Mouse (Mus musculus): Measurements from ENCODE around the gene Fgf18.
A peak's percentile ranks its signal among the peaks of the same experiment; 100 is the strongest.

Gene Fgf18

DNA sequence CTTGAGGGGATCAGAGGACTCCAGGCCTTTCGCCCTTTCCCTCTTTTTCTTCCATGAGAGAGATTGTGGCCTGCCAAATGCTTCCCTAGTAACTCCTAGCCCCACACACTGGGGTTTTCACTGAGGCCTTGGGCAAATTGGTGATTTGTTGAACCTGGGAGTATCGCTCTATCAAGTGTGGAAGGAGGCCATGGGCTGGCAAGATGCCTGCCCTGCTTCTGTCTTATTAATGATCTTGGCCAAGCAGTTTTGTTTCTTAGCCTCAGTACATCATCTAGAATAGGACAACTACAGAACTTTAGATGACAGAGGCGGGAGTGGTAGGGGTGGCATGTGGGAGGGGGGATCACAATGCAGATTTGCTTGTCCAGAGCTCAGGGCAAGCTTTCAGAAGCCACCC is 31.4 kb downstream of the Fgf18 start:
- DNase-seq (ENCODE audit: low spot score in 2 of 2), result no peak

DNA sequence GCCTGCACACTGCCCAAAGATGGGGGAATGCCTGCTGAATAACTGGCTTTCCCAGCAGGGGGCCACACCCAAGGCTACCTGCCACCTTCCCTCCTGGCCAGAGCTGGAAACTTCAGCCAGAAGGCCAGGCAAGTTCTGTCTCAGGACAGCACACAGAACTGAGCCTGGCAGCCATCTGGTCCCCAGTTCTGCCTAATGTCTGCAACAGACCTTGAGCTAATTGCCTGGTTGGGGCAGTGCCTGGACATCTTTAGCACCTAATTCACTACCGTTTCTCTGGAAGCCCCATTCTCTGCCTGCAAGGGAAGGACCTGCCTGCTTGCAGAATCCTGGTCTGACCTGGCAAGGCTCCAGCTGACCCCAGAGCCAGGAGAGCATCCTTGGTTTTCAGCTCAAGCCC is 34.8 kb downstream of the Fgf18 start:
- DNase-seq (ENCODE audit: low spot score in 2 of 2), result no peak

DNA sequence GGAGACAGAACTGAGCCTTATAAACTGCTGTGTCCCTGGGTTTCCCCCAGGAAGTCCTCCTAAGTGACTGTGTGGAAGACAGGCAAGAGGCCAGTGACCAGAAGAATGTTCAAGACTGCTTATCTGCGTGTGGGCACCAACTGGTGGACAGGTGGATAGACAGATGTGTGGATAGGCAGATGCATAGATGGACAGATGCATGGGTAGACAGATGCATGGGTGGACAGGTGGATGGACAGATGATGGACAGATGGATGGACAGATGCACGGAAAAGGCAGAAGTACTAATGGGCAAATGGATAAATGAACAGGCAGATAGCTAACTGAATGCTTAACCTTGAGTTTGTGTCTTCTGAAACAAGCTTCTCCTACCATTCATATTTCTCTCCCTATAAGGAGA is 37.1 kb downstream of the Fgf18 start:
- no peak for DNase-seq (ENCODE audit: low spot score in 2 of 2)

DNA sequence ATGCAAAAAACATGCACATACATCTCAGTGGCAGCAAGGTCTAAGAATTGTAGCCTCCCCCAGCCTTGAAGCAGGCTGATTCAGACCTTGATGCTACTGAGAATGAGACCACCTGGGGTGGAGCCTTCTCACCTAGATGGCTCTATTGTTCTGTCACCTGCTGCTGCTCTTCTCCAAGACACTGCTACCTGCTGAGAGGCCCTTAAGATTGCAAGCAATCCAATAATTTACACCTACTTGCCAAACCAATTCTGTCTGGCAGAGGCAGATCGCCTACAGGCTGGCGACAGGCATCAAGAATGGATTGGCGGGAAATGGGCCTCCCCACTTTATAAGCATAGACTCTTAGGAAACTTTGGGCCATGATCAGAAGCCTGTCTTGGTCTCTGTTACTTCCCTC is 39.7 kb downstream of the Fgf18 start:
- no peak for DNase-seq (ENCODE audit: low spot score in 2 of 2)

DNA sequence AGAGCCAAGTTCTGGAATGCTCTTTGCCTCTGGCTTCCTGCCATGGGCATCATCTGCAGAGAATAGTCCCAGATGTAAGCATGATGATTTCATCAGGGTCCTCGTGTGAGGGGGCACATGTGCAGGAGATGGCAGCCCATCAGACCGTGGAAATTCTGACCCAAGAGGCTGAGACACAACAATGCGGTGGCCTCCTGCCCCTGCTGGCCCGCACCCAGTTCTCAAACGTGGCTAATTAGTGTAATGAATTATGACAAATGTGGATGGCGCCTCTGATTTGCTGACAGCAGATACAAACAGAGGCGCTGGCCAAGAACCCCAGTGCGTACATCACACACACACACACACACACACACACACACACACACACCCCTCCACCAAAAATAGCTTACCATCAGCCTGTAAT is 42.3 kb downstream of the Fgf18 start:
- no peak for DNase-seq (ENCODE audit: low spot score in 2 of 2)

DNA sequence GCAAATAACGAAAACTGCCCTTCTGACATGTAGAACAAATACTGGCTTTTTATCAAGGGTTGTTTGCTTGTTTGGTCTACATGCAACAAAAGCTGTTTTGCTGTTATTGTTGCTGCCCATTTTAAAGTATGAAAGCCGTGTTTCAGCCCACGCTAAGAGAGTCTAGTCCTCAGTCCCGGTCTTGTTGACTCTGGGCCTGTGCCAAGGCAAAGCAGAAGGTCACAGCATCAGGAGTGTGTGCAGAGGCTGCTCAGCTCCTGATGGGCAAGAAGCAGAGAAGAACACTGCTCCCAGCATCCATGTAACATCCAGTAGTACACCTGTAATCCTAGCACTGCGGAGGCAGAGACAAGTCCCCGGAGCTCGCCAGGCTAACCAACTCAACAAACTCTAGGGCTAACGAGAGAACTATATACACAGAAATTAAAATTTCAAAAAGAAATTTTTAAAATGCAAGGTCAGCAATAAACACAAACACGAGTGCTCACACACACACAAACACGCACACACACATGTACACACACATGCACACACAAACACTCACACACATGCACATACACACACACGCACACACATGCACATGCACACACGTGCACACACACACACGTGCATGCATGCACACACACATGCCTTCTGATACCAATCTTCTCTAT is 43.8 kb downstream of the Fgf18 start:
- no peak for DNase-seq (ENCODE audit: low spot score in 2 of 2)

DNA sequence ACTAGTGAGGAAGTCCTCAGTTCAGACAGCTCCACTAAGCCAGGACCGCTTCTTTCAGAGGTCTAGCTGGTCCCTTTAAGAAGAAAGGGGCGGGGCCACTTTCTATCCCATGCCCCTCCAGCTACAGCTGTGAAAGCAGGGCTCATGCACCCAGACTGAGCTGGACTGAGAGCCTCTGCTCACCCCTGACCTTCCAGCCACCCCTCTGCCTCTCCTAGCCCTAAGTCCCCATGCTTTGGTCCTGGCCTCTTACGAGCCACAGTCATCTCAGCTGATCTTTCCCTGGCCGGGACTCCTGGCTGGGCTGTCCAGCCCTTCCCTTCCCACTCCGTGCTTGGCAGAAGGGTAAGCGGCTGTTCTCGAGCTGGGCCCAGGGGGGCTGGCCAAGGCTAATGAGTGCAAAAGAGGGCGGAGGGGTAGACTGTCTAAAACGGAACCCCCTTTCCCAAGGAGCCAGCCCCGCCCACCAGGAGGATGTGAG is 47.1 kb downstream of the Fgf18 start:
- peak; percentile 4 to 6 for DNase-seq (ENCODE audit: low spot score in 2 of 2)

DNA sequence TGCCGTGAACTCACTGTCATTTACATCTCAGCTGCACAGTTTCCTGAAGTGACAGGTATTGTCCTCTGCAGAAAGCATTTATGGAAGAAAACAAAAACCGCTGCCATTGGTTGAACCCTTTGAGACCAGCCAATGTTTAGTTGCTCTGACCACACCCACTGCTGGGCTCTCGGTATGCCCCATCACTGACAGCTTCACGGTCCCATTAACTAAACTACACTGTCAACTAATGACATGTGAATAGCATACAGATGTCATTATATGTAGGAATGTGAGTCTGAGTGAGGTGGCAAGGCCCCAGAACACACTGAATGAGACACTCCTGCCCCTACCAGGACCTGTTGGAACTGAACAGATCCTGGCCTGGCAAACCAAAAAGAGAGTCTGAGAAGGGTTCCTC is 47.8 kb downstream of the Fgf18 start:
- no peak for DNase-seq (ENCODE audit: low spot score in 2 of 2)

DNA sequence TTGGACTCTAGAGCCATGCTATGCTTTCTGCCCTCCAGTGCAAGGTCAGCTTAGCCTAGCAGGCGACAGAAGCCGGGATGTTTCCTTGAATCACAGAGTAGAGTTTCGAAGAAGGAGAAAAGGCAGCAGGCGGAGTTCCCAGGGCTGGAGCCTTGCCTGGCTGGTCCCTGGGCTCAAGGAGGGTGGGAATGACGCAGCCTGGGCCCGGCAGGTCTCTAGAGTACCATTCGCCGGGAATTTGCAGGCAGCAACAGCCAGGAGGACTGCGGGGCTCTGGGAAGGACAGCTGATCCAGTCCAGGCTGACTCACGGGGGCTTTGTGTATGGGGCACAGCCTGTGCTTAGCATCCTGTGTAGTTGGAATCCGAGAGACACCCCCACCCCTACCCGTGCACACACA is 48.8 kb downstream of the Fgf18 start:
- DNase-seq (ENCODE audit: low spot score in 2 of 2), result no peak

DNA sequence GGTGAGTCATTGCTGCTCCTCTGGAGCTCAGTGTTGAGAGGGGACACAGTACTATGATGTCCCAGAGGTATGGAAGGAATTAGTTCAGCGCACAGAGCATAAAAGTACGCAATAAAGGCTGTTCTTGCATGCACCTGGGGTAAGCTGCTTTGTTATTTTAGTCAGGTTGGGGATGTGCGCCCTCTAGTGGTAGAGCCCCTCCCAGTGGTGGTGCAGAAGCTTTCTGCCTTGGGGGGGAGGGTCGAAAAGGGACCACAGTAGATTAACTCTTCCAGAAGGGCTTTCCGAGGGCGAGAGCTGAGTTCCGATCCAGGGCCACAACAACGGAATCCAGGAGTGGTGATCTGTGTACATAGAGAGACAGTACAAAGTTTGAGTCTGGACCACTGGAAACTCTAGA is 49.3 kb downstream of the Fgf18 start:
- peak in 1 of 2 experiments; percentile 21 for DNase-seq (ENCODE audit: low spot score in 2 of 2)

DNA sequence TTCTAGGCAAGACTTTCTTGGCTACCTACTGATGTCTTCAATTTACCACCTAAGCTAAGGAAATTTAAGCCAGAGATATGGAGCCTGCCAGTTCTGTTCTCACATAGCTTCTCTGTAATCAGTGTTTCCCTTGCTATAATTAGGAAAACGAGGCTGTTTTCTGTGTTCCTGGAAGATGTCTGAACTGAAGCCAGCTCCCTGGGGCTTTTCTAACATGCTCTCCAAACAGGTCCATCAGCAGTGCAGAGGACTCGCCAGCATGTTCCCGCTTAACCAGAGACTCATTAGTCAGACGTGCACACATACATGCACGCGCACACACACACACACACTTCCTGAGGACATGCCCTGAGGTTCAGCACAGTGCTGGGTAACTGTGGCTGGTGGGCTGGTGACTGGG is 57.3 kb downstream of the Fgf18 start:
- DNase-seq (ENCODE audit: low spot score in 2 of 2), result no peak

DNA sequence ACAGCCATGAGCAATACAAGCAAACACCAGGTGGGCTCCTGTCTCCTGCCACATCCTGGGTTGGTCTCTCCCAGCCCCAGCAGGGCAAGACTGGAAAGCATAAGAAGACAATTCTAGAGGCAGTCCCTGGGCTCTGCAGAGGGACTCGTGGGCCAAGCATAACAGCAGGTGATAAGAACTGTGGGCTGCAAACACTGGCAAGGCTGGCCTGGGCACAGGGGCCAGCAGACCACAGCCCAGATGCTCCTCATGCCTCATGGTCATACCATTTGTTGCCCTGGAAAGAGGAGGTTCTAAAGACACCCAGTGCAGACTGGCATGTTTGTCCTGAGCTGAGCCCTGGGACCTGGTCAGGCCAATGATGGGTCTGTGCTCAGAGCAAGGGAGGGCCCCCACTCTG is 59.0 kb downstream of the Fgf18 start:
- DNase-seq (ENCODE audit: low spot score in 2 of 2), result no peak

DNA sequence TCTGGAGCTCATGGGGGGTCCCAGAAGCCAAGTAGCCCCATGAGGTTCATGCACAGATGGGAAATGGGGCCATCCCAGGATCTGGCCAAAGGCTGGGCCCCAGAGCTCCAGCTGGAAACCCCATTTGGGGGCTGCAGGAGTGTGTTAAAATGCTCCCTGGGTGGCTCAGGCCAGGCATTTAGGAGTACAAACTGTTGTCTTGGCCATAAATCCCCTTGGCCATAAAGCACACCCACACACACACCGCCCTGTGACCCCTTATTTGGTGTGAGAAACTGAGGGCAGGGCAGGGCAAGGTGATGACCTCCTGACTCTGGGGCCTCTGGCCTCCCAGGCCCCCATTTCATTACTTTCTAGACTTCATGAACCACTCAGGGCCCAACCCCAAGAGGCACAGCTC is 61.2 kb downstream of the Fgf18 start:
- no peak for DNase-seq (ENCODE audit: low spot score in 2 of 2)

DNA sequence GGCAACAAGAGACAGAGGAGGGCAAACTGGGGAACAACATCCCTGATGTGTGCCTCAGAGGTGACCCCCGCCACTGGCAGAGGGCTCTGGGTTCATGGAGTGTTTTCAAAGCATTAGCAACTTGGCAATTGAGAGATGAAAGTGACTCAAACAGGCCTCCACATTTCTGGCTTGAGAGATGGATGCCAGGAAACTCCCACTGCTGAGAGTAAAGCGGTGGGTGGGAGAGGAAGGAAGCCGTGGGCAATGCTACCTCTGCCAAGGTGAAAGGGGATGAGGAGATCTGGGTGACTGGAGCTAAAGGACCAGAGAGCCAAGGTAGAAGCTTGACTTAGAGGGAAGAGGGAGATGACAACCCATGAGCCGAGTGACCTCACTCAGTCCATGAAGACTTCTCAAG is 61.7 kb downstream of the Fgf18 start:
- no peak for DNase-seq (ENCODE audit: low spot score in 2 of 2)

DNA sequence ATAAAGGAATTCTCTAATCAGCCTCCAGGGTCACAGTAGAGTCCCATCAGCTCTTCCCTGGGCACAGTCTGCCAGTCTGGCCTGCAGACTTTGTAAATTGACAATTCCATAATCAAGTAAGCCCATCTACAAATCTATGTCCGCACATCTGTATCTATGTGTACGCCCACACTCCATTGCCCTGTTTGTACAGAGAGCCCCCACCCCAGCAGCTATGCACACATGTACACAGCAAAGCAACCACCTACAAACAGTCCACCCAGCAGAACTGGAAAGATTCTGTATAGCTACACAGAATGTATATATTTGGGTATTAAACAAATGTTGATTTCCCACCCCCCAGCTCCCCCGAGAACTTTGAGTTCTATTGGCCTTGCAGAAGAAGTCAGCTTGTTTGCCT is 62.1 kb downstream of the Fgf18 start:
- DNase-seq (ENCODE audit: low spot score in 2 of 2), result no peak

DNA sequence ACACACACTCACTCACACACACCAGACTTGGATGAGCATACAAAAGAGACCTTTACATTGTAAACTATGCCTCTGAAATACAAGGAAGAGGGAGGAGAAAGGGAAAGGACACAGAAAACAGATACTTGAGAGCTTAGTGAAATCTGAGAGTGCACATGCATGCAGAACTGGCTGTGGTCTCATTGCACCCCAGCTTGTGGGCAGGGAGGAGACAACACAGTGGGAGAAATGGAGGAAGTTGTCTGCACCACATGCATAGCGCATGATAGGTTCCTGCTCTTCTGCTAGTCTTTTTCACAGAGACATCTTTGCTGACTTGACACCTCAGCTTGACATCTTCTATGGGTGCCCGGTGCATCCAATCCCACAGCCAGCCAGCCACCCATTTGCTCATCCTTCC is 63.2 kb downstream of the Fgf18 start:
- DNase-seq (ENCODE audit: low spot score in 2 of 2), result no peak

DNA sequence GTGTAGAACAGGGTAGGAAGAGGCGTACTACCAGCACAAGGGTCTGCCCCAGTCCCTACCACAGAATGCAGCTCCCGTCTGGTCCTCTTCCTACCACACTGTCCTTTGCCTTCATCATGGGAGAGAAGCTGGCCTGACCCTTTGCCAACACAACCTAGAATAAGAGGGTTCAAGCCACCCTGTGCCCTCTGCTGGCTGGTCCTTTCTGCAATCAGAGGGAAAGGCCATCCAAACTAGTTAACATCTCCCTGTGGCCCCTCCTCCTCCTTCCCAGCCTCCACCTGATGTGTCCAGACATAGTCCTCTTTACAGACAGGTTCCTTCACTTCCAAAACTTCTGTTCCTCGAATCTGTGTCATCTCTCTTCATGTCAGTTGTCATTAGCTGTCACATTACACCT is 66.0 kb downstream of the Fgf18 start:
- DNase-seq (ENCODE audit: low spot score in 2 of 2), result no peak

DNA sequence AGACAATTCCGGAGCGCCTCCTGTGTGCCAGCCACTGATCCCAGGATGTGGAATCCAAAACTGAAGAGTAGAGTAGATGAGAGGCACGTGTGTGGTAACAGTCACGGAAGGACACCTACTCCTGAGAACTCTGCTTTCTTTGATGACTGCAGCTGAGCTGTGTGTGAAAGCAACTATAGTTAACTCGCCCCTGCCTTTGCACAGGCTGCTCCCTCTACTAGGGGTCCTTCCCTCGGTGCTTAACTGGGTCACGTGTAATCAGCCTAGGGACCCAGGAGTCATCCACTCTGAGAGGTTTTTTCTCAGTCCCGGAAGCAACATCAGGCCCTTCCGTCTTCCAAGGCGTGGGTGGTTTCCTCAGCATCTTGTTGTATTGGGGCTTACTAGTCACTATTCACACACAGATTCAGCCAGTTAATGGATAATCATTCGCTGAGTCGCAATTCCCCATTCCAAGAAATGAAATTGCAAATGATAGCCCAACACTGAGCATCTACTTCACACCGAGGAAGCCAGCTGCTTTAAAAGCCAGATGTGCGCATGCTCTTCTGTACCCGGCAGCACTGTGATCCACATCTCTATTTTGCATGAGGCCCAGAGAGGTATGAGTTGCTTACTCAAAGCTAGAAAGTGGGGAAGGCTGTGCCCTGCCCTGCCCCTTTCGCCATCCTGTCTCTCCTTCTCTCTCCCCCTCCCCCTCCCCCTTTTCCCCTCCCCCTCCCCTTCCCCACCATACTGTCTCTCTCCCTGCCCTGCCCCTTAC is 67.0 kb downstream of the Fgf18 start:
- DNase-seq (ENCODE audit: low spot score in 2 of 2), result no peak

DNA sequence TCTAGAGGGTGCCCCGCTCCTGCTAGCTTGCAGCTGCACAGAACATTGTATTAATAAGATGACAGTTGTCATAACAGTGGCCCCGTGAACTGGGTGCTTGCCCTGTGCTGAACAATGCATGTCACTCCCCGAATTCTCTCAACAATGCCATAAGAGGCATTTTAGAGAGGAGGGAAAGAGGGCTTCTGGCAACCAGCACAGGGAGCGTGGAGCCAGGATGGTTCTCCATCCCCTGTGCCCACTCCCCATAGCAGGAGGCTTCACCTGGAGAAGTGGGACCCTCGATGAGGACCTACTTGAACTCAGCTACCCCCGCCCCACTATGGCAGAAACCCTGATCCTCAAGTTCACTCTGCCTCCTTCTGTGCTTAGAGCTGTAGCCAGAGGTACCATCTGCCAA is 67.8 kb downstream of the Fgf18 start:
- no peak for DNase-seq (ENCODE audit: low spot score in 2 of 2)

DNA sequence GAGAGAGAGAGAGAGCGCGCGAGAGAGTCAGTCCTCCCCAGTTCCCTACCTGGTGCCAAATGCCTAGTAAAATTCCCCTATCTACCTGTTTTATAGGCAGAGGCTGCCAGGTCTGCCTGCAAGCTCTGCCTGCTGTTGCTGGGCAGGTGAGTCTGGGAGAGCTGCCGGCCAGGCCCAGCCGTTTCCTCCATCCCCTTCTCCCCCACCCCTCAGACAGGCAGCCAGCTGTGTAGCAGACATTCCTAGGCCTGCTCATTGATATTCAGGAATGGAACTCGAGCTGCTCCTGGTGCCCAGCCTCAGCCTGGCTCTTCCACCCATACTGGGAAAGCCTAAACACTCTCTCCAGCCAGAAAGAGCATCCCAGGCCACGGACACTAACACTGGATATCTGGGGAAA is 69.2 kb downstream of the Fgf18 start:
- no peak for DNase-seq (ENCODE audit: low spot score in 2 of 2)

DNA sequence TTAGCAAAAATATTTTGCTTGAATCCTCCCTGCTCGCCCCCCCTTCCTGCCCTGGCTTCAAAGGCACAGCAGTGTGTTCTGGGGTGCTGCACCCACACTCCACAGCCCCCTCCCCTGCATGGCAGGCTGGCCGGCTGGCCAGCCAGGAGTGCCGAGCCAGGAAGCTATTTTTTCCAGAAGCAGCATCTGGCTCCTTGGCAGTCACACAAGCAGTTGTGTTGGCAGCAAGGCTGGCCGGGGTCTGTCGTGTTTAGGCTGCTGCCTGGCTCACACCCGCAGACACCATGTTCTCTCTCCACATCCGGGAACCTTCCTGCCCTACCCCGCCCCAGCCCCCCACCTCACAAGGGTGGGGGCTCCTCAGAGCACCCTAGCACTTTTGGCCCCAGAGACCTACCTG is 71.9 kb downstream of the Fgf18 start:
- no peak for DNase-seq (ENCODE audit: low spot score in 2 of 2)

DNA sequence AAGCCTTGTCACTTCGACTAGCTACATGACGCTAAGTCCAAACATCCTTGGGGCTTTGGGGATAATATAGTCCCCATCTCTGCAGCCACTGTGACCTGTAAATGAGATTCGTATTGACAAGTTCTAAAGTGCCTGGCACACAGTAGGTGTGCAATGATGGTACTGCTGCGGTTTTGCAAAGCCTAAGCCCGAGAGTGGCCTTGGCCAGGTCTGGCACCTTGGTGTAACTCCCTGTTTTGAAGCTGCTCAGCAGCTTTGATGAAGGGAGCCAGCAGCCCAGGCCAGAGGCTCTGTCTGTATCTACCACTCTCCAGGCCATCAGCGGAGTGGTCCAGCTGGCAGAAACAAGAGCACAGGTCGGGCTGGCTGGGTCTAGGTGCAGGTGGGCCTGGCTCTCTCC is 72.7 kb downstream of the Fgf18 start:
- DNase-seq (ENCODE audit: low spot score in 2 of 2), result no peak

DNA sequence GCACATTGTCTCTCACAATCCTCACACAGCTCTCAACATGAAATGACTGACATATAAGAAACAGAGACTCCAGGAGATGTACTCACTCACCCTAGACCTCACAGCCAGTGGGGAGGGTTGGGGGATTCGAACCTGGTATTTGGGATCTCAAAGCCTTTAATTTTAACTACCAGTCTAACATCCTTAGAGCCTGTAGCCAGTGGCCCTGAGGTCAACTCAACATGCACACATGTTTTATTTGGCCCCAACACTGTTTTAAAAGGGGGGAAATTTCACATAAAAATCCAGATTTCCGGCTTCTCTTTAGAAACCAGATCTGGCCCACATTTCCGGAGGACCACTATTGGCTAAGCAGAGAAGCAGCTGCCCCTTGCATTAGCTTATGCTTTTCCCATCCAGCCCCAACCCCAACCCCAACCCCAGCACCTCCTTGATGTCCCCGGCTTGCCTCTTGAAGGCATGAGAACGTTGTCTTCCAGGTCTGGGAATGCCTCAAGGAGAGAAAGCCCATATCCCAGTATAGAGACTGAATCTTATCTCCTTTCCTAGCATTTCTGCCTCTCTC is 75.8 kb downstream of the Fgf18 start:
- no peak for DNase-seq (ENCODE audit: low spot score in 2 of 2)
